Mouse (Mus musculus): ENCODE results near the gene Bcl2l11. TPM values are rescaled to one million over a fixed set of nuclear protein-coding genes. Genes with fewer than 3 reads are reported as not detected.

Gene Bcl2l11
- 100 to 1,000 TPM; 128 to 134 TPM for total RNA-seq (2023)

DNA sequence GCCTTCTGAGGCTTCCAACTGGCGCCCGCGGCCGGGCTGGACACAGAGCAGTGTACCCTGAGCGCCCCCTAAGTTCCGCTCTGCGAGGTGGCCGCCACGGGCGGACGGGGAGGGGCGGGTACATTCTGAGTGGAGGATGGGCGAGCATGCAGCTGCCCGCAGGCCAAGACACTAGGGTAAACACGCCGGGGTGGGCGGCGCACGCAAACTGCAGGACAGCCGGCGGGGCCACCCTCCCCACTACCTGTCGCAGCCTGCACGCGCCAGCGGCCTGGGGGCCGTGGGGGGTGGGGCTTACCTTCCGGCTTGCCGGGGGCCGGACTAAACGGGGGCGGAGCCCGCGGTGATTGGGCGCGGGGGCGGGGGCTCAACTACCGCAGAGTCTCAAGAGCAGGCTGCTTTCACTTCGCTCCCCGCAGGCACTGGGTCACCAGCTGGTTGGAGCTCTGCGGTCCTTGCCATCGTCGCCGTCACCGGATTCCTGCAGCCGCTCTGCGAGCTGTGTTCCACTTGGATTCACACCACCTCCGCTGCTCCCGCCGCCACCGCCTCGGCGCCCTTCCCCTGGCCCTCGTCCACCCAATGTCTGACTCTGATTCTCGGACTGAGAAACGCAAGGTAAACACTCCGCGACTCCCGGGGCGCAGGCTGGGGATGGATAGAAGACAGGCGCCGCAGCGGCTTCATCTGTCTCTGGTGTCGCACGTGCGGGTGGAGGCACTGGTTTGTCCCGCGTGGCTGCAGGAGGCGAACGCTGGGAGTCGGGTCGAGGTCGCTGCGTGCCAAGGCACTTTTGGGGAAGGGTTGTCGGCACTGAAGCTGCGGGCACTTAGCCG lies at the start of gene Bcl2l11:
Bcl2l11 (plus strand) TSS at position 404 of the 836 bp plus-strand sequence.

